Mouse (Mus musculus): ENCODE data around the gene Veph1. TPM values are rescaled to one million over a fixed set of nuclear protein-coding genes. Genes with fewer than 3 reads are reported as not detected.

The Veph1 gene
- polyA plus RNA-seq, 2 experiments = 0.85 to 2.3 TPM

- Histone ChIP-seq H3K4me1 (ENCODE audit: control insufficient read depth, insufficient read depth, low read length) (no peaks in the 10 kb centered on the region), H3K27ac (replicated peaks; ENCODE audit: low read depth, low read length) (no peak overlapping the region), H3K4me2 (replicated peaks; ENCODE audit: low read depth, low read length, severe bottlenecking) (no peak overlapping the region), H3K9ac (ENCODE audit: low read depth, low read length, severe bottlenecking) (no peak overlapping the region), H3K27me3 (ENCODE audit: control insufficient read depth, insufficient read depth, low read length) (no peaks in the 10 kb centered on the region), H3K9me3 (ENCODE audit: control insufficient read depth, low read length) (no peaks in the 10 kb centered on the region), H3K4me3 (replicated peaks; ENCODE audit: low read length) (no peak overlapping the region), H3K36me3 (ENCODE audit: control insufficient read depth, insufficient read depth, low read length) (no peaks in the 10 kb centered on the region)
- DNase-seq (ENCODE audit: low spot score) (no peak), ATAC-seq (ENCODE audit: low FRiP score, low read depth) (no peak)
- no peak for TF ChIP-seq POLR2A (IDR thresholded peaks at IDR 0.05; ENCODE audit: borderline replicate concordance, extremely low read depth, insufficient read depth, insufficient read length)
- 89% methylated on average over 3 of the region's 3 CpGs for WGBS
Measured at GRCm38 (mm10) chr3:66025454-66025853, 271.2 kb downstream of the Veph1 start.

GRCm38 (mm10) chr3:66024220-66024792 is 272.3 kb downstream of the Veph1 start:
- Histone ChIP-seq H3K4me3 (replicated peaks; ENCODE audit: low read length) (no peak overlapping the region), H3K9me3 (ENCODE audit: control insufficient read depth, low read length) (no peaks in the 10 kb centered on the region), H3K27me3 (ENCODE audit: control insufficient read depth, insufficient read depth, low read length) (no peaks in the 10 kb centered on the region), H3K4me1 (ENCODE audit: control insufficient read depth, insufficient read depth, low read length) (no peaks in the 10 kb centered on the region), H3K4me2 (replicated peaks; ENCODE audit: low read depth, low read length, severe bottlenecking) (no peak overlapping the region), H3K36me3 (ENCODE audit: control insufficient read depth, insufficient read depth, low read length) (no peaks in the 10 kb centered on the region), H3K9ac (ENCODE audit: low read depth, low read length, severe bottlenecking) (no peak overlapping the region), H3K27ac (replicated peaks; ENCODE audit: low read depth, low read length) (no peak overlapping the region)
- DNase-seq (ENCODE audit: low spot score) (no peak), ATAC-seq (ENCODE audit: low FRiP score, low read depth) (no peak)
- 34% methylated on average over 5 of the region's 5 CpGs for WGBS
- TF ChIP-seq POLR2A (IDR thresholded peaks at IDR 0.05; ENCODE audit: borderline replicate concordance, extremely low read depth, insufficient read depth, insufficient read length) = no peak

GRCm38 (mm10) chr3:66019171-66019570 is 277.5 kb downstream of the Veph1 start:
- ATAC-seq (ENCODE audit: low FRiP score, low read depth) (no peak), DNase-seq (ENCODE audit: low spot score) (no peak)
- H3K36me3 ChIP-seq (ENCODE audit: control insufficient read depth, insufficient read depth, low read length) = no peaks in the 10 kb centered on the region
- TF ChIP-seq POLR2A (IDR thresholded peaks at IDR 0.05; ENCODE audit: borderline replicate concordance, extremely low read depth, insufficient read depth, insufficient read length) = no peak
- WGBS = 84% methylated on average over 5 of the region's 5 CpGs
- H3K27ac ChIP-seq (replicated peaks; ENCODE audit: low read depth, low read length) = no peak overlapping the region
- H3K9me3 ChIP-seq (ENCODE audit: control insufficient read depth, low read length) = no peaks in the 10 kb centered on the region
- H3K4me2 ChIP-seq (replicated peaks; ENCODE audit: low read depth, low read length, severe bottlenecking) = no peak overlapping the region
- no peak overlapping the region for H3K9ac ChIP-seq (ENCODE audit: low read depth, low read length, severe bottlenecking)
- no peaks in the 10 kb centered on the region for H3K4me1 ChIP-seq (ENCODE audit: control insufficient read depth, insufficient read depth, low read length)
- no peak overlapping the region for H3K4me3 ChIP-seq (replicated peaks; ENCODE audit: low read length)
- no peaks in the 10 kb centered on the region for H3K27me3 ChIP-seq (ENCODE audit: control insufficient read depth, insufficient read depth, low read length)

GRCm38 (mm10) chr3:66007632-66008401 is 288.8 kb downstream of the Veph1 start:
- Histone ChIP-seq H3K27ac (replicated peaks; ENCODE audit: low read depth, low read length) (no peak overlapping the region), H3K9me3 (ENCODE audit: control insufficient read depth, low read length) (no peaks in the 10 kb centered on the region), H3K4me3 (replicated peaks; ENCODE audit: low read length) (no peak overlapping the region), H3K36me3 (ENCODE audit: control insufficient read depth, insufficient read depth, low read length) (no peaks in the 10 kb centered on the region), H3K4me1 (ENCODE audit: control insufficient read depth, insufficient read depth, low read length) (0 out of 2 replicates have a peak, but pooled peaks cover 4% of the 10 kb centered on the region), H3K9ac (ENCODE audit: low read depth, low read length, severe bottlenecking) (no peak overlapping the region), H3K4me2 (replicated peaks; ENCODE audit: low read depth, low read length, severe bottlenecking) (no peak overlapping the region), H3K27me3 (ENCODE audit: control insufficient read depth, insufficient read depth, low read length) (no peaks in the 10 kb centered on the region)
- ATAC-seq (ENCODE audit: low FRiP score, low read depth) = no peak
- TF ChIP-seq POLR2A (IDR thresholded peaks at IDR 0.05; ENCODE audit: borderline replicate concordance, extremely low read depth, insufficient read depth, insufficient read length) = no peak
- 72% methylated on average over 3 of the region's 3 CpGs for WGBS
- no peak for DNase-seq (ENCODE audit: low spot score)

- no peak for TF ChIP-seq POLR2A (IDR thresholded peaks at IDR 0.05; ENCODE audit: borderline replicate concordance, extremely low read depth, insufficient read depth, insufficient read length)
- H3K36me3 ChIP-seq (ENCODE audit: control insufficient read depth, insufficient read depth, low read length) = no peaks in the 10 kb centered on the region
Measured at GRCm38 (mm10) chr3:66004989-66005388, 291.6 kb downstream of the Veph1 start.

More at GRCm38 (mm10) chr3:66004989-66005388, 291.6 kb downstream of the Veph1 start:
- Histone ChIP-seq H3K9me3 (ENCODE audit: control insufficient read depth, low read length) (no peaks in the 10 kb centered on the region), H3K4me1 (ENCODE audit: control insufficient read depth, insufficient read depth, low read length) (0 out of 2 replicates have a peak, but pooled peaks cover 4% of the 10 kb centered on the region), H3K27me3 (ENCODE audit: control insufficient read depth, insufficient read depth, low read length) (no peaks in the 10 kb centered on the region), H3K4me2 (replicated peaks; ENCODE audit: low read depth, low read length, severe bottlenecking) (no peak overlapping the region), H3K4me3 (replicated peaks; ENCODE audit: low read length) (no peak overlapping the region), H3K9ac (ENCODE audit: low read depth, low read length, severe bottlenecking) (no peak overlapping the region), H3K27ac (replicated peaks; ENCODE audit: low read depth, low read length) (no peak overlapping the region)
- ATAC-seq (ENCODE audit: low FRiP score, low read depth) = no peak
- no peak for DNase-seq (ENCODE audit: low spot score)
- WGBS = 91% methylated on average over 4 of the region's 4 CpGs

Data from limb, embryonic 14.5 days (tissue).